Mouse (Mus musculus) liver, postnatal 0 days (tissue): Measurements from ENCODE around the gene Serpina3n. TPM values are rescaled to one million over a fixed set of nuclear protein-coding genes. Genes with fewer than 3 reads are reported as not detected.
A peak's percentile ranks its signal among the peaks of the same experiment; 100 is the strongest.
"Not testable (repeated sequence)": the region's sequence is repeated elsewhere in the genome, so short reads cannot be mapped to it uniquely, and the experiment has no call there.

Source experiments
- ATAC-seq: fragments of 200-750 bp; cut with Nextera tagmentation; 2 replicates; pipeline ENCODE4 v1.8.0; 2017; ENCODE audit warnings: mild to moderate bottlenecking, moderate library complexity
- DNase-seq: peaks from one replicate; pipeline ENCODE4 v3.0.0-alpha.2; 2016
- H3K27ac ChIP-seq: fragments of 300-500 bp; sonication (generic); 2 replicates; pipeline ENCODE4 v1.5.1; 2014; ENCODE audit warnings: antibody characterized with exemption, moderate library complexity, mild to moderate bottlenecking, low read depth
- H3K27me3 ChIP-seq: fragments of 300-500 bp; sonication (generic); 2 replicates; pipeline ENCODE4 v1.6.1; 2014; ENCODE audit warnings: low read length, control low read depth, mixed read lengths; ENCODE audit not compliant: insufficient read depth
- H3K36me3 ChIP-seq: fragments of 300-500 bp; sonication (generic); replicated peaks from 2 replicates; pipeline ENCODE4 v1.6.1; 2014; ENCODE audit warnings: mild to moderate bottlenecking, control low read depth, low read length, moderate library complexity, mixed read lengths; ENCODE audit not compliant: insufficient read depth
- H3K4me1 ChIP-seq: fragments of 300-500 bp; sonication (generic); 2 replicates; pipeline ENCODE4 v1.6.1; 2014; ENCODE audit warnings: antibody characterized with exemption, mild to moderate bottlenecking, control low read depth; ENCODE audit not compliant: insufficient read depth
- H3K4me2 ChIP-seq: fragments of 300-500 bp; sonication (generic); 2 replicates; pipeline ENCODE4 v1.6.1; 2014; ENCODE audit warnings: low read depth, mild to moderate bottlenecking, low read length, moderate library complexity, mixed read lengths
- H3K4me3 ChIP-seq: fragments of 300-500 bp; sonication (generic); 2 replicates; pipeline ENCODE4 v1.5.1; 2014; ENCODE audit warnings: low read depth, low read length
- H3K9ac ChIP-seq: fragments of 300-500 bp; sonication (generic); replicated peaks from 2 replicates; pipeline ENCODE4 v1.6.1; 2014; ENCODE audit warnings: mild to moderate bottlenecking, moderate library complexity
- H3K9me3 ChIP-seq: fragments of 300-500 bp; sonication (generic); 2 replicates; pipeline ENCODE4 v1.6.1; 2016; ENCODE audit warnings: mild to moderate bottlenecking, control low read depth, low read length, mixed read lengths
- CTCF ChIP-seq: sonication (generic); IDR thresholded peaks from 2 replicates; pipeline ENCODE4 v1.5.1; 2016; ENCODE audit warnings: antibody characterized with exemption, low read depth
- EP300 ChIP-seq: IDR thresholded peaks from 2 replicates; pipeline ENCODE4 v1.6.1; 2016; ENCODE audit warnings: antibody characterized with exemption, low read depth, mild to moderate bottlenecking
- WGBS: fragments of 180-500 bp; shearing (Covaris S2); extraction: QIAGEN DNeasy Blood & Tissue Kit; methylation state at CpG from one replicate; pipeline ENCODE4 v1.1.7; 2014; ENCODE audit not compliant: insufficient replicate concordance; 5-methylcytosine and 5-hydroxymethylcytosine counted together
- polyA plus RNA-seq: library from polyadenylated mRNA; unstranded; fragments of >200 nt; fragmentation: Nextera tagmentation; extraction: Ambion mirVana; gene quantifications from 2 replicates; pipeline ENCODE4 v1.2.1, GENCODE M21; 2015

Serpina3n gene
- polyA plus RNA-seq, 1 experiment from 2014 or later = 302 TPM

GRCm38 (mm10) chr12:104385987-104386386 lies 20.5 kb upstream of the Serpina3n start:
- H3K4me1 ChIP-seq = not testable (repeated sequence)

GRCm38 (mm10) chr12:104386878-104387277 lies 19.7 kb upstream of the Serpina3n start:
- not testable (repeated sequence) for H3K9me3 ChIP-seq, H3K27me3 ChIP-seq, H3K4me1 ChIP-seq, H3K36me3 ChIP-seq
- H3K9ac ChIP-seq = peak overlapping the region; percentile 61
- H3K27ac ChIP-seq = peak overlapping the region; percentile 67; the same call in 1 of the 2 replicates
- peak overlapping the region; percentile 63 for H3K4me2 ChIP-seq
- TF ChIP-seq EP300 = 0 out of 2 replicates have a peak, but pooled peaks have one; percentile 47
- DNase-seq (peak; percentile 13), ATAC-seq (peak; percentile 69)
- 36% methylated on average over 2 of the region's 2 CpGs for WGBS
- H3K4me3 ChIP-seq = peak overlapping the region; percentile 37

More at GRCm38 (mm10) chr12:104385987-104386386, 20.5 kb upstream of the Serpina3n start:
- not testable (repeated sequence) for DNase-seq, H3K9me3 ChIP-seq, H3K9ac ChIP-seq, H3K36me3 ChIP-seq, H3K4me3 ChIP-seq, H3K27me3 ChIP-seq, H3K4me2 ChIP-seq
- ATAC-seq = peak; percentile 86
- H3K27ac ChIP-seq = peak overlapping the region; percentile 81
- peak; percentile 59; the same call in 1 of the 2 replicates for TF ChIP-seq EP300

GRCm38 (mm10) chr12:104388477-104388876 lies 18.1 kb upstream of the Serpina3n start:
- Histone ChIP-seq H3K9me3 (no peaks in the 10 kb centered on the region), H3K27ac (peak overlapping the region; percentile 60; the same call in 1 of the 2 replicates), H3K9ac (no peak overlapping the region), H3K4me3 (peak overlapping the region; percentile 37), H3K4me1 (peaks cover 10% of the 10 kb centered on the region; the same call in 1 of the 2 replicates), H3K36me3 (no peaks in the 10 kb centered on the region), H3K4me2 (peak overlapping the region; percentile 63), H3K27me3 (no peaks in the 10 kb centered on the region)
- no peak for TF ChIP-seq CTCF
- 0 out of 2 replicates have a peak, but pooled peaks have one; percentile 19 for TF ChIP-seq EP300
- ATAC-seq = no peak
- peak; percentile 33 for DNase-seq

- peak overlapping the region; percentile 63; the same call in 1 of the 2 replicates for H3K4me2 ChIP-seq
- H3K9me3 ChIP-seq, H3K9ac ChIP-seq, H3K27ac ChIP-seq, H3K27me3 ChIP-seq, H3K4me1 ChIP-seq, H3K36me3 ChIP-seq, DNase-seq, ATAC-seq, H3K4me3 ChIP-seq: not testable (repeated sequence)
- WGBS = 33% methylated on average over 2 of the region's 2 CpGs
These were observed 15.5 kb upstream of the Serpina3n start for GRCm38 (mm10) chr12:104391057-104391456.

GRCm38 (mm10) chr12:104403968-104404367 lies 2.6 kb upstream of the Serpina3n start:
- Histone ChIP-seq H3K9me3 (no peaks in the 10 kb centered on the region), H3K27ac (peak overlapping the region; percentile 80), H3K4me2 (no peak overlapping the region), H3K4me1 (0 out of 2 replicates have a peak, but pooled peaks cover 3% of the 10 kb centered on the region), H3K4me3 (no peak overlapping the region), H3K36me3 (no peaks in the 10 kb centered on the region), H3K9ac (no peak overlapping the region), H3K27me3 (no peaks in the 10 kb centered on the region)
- WGBS = 45% methylated on average over 5 of the region's 5 CpGs
- ATAC-seq (peak; percentile 88), DNase-seq (peak; percentile 52)
- TF ChIP-seq EP300 (peak; percentile 79), CTCF (no peak)

GRCm38 (mm10) chr12:104412507-104412906 lies 6.0 kb downstream of the Serpina3n start:
- DNase-seq = no peak
- H3K9ac ChIP-seq = no peak overlapping the region
- no peak overlapping the region for H3K27ac ChIP-seq
- TF ChIP-seq CTCF (no peak), EP300 (no peak)
- H3K4me1 ChIP-seq = no peaks in the 10 kb centered on the region
- no peaks in the 10 kb centered on the region for H3K27me3 ChIP-seq
- no peak overlapping the region for H3K4me3 ChIP-seq
- ATAC-seq = no peak
- 0 out of 2 replicates have a peak, but pooled peaks cover 3% of the 10 kb centered on the region for H3K36me3 ChIP-seq
- H3K9me3 ChIP-seq = no peaks in the 10 kb centered on the region
- 63% methylated on average over 6 of the region's 6 CpGs for WGBS
- no peak overlapping the region for H3K4me2 ChIP-seq

- H3K9ac ChIP-seq = no peak overlapping the region
- no peak for TF ChIP-seq EP300
- H3K9me3 ChIP-seq = no peaks in the 10 kb centered on the region
- ATAC-seq = no peak; the same call in 1 of the 2 replicates
- WGBS = 69% methylated on average over 2 of the region's 2 CpGs
- H3K4me3 ChIP-seq = no peak overlapping the region
- DNase-seq = no peak
- H3K4me2 ChIP-seq = no peak overlapping the region
- 0 out of 2 replicates have a peak, but pooled peaks cover 3% of the 10 kb centered on the region for H3K36me3 ChIP-seq
- no peaks in the 10 kb centered on the region for H3K4me1 ChIP-seq
- H3K27ac ChIP-seq = no peak overlapping the region
- H3K27me3 ChIP-seq = no peaks in the 10 kb centered on the region
These were observed 8.0 kb downstream of the Serpina3n start for GRCm38 (mm10) chr12:104414576-104414975.
